Mouse (Mus musculus) myocyte (in vitro differentiated cells): ENCODE results near the gene Dctpp1. TPM values are rescaled to one million over a fixed set of nuclear protein-coding genes. Genes with fewer than 3 reads are reported as not detected.

Source experiments
- H3K27me3 ChIP-seq: one replicate; pipeline ENCODE4 v1.6.1; 2011; ENCODE audit not compliant: control insufficient read depth, insufficient read depth, insufficient read length
- H3K36me3 ChIP-seq: one replicate; pipeline ENCODE4 v1.6.1; 2011; ENCODE audit not compliant: control insufficient read depth, insufficient read depth
- H3K4me2 ChIP-seq: one replicate; pipeline ENCODE4 v1.6.1; 2011; ENCODE audit warnings: low read depth, control low read depth
- H3K4me3 ChIP-seq: one replicate; pipeline ENCODE4 v1.5.1; 2011; ENCODE audit warnings: mild to moderate bottlenecking, control low read depth, moderate library complexity
- H3K79me2 ChIP-seq: one replicate; pipeline ENCODE4 v1.6.1; 2011; ENCODE audit not compliant: control insufficient read depth, insufficient read depth
- H3ac ChIP-seq: one replicate; pipeline ENCODE4 v1.6.1; 2011; ENCODE audit not compliant: control insufficient read depth, insufficient read length
- CEBPB ChIP-seq: IDR thresholded peaks from 2 replicates; pipeline ENCODE4 v1.6.1; 2011; ENCODE audit warnings: mild to moderate bottlenecking, moderate library complexity; ENCODE audit not compliant: poor library complexity, insufficient read depth, severe bottlenecking
- E2F4 ChIP-seq: IDR thresholded peaks from one replicate; pipeline ENCODE4 v1.6.1; 2011; ENCODE audit warnings: mild to moderate bottlenecking, control low read depth, moderate library complexity; ENCODE audit not compliant: insufficient read depth
- MAX ChIP-seq: IDR thresholded peaks from one replicate; pipeline ENCODE4 v1.6.1; 2011; ENCODE audit warnings: low read depth, mild to moderate bottlenecking, control low read depth
- MYOD1 ChIP-seq, 3 experiments: IDR thresholded peaks; one replicate each; pipeline ENCODE4 v1.6.1; 2011; ENCODE audit warnings: control low read depth in 2 of 3, low read depth in 2 of 3, mild to moderate bottlenecking in 2 of 3, moderate library complexity in 1 of 3; ENCODE audit not compliant: insufficient read length in 2 of 3, control insufficient read depth in 1 of 3
- MYOG ChIP-seq, 3 experiments: IDR thresholded peaks; one replicate each; pipeline ENCODE4 v1.6.1; 2011; ENCODE audit warnings: control low read depth in 2 of 3, low read depth in 2 of 3, mild to moderate bottlenecking in 2 of 3; ENCODE audit not compliant: insufficient read length in 2 of 3, control insufficient read depth in 1 of 3, insufficient read depth in 1 of 3
- POLR2A ChIP-seq: IDR thresholded peaks from one replicate; pipeline ENCODE4 v1.6.1; 2011; ENCODE audit warnings: low read depth, mild to moderate bottlenecking, control low read depth, moderate library complexity; ENCODE audit not compliant: insufficient read length
- POLR2AphosphoS2 ChIP-seq: IDR thresholded peaks from one replicate; pipeline ENCODE4 v1.6.1; 2011; ENCODE audit warnings: low read depth, control low read depth; ENCODE audit not compliant: insufficient read length
- REST ChIP-seq: IDR thresholded peaks from one replicate; pipeline ENCODE4 v1.6.1; 2011; ENCODE audit warnings: mild to moderate bottlenecking, control low read depth, moderate library complexity; ENCODE audit not compliant: insufficient read depth, insufficient read length
- SRF ChIP-seq: IDR thresholded peaks from one replicate; pipeline ENCODE4 v1.6.1; 2011; ENCODE audit warnings: low read depth; ENCODE audit not compliant: control insufficient read depth, insufficient read length
- TCF12 ChIP-seq: IDR thresholded peaks from one replicate; pipeline ENCODE4 v1.6.1; 2011; ENCODE audit warnings: mild to moderate bottlenecking, control low read depth; ENCODE audit not compliant: poor library complexity, insufficient read depth, severe bottlenecking
- TCF3 ChIP-seq: IDR thresholded peaks from one replicate; pipeline ENCODE4 v1.6.1; 2011; ENCODE audit warnings: low read depth, control low read depth; ENCODE audit not compliant: insufficient read length
- polyA plus RNA-seq: library from polyadenylated mRNA; unstranded; fragments of >200 nt; fragmentation: generic; extraction: Trizol; gene quantifications from one replicate; pipeline ENCODE4 v1.2.1, GENCODE M21; 2012; ENCODE audit warnings: missing spikeins

The Dctpp1 gene
- polyA plus RNA-seq, 1 experiment, result 76.9 TPM

GRCm38 (mm10) chr7:127217901-127218642 lies 42.4 kb downstream of the Dctpp1 start:
- Histone ChIP-seq H3ac (no peak overlapping the region), H3K4me3 (no peak overlapping the region), H3K36me3 (no peaks in the 10 kb centered on the region), H3K27me3 (no peaks in the 10 kb centered on the region), H3K4me2 (no peak overlapping the region), H3K79me2 (no peaks in the 10 kb centered on the region)
- no peak for TF ChIP-seq TCF12
- TF ChIP-seq REST, result no peak
- no peak for TF ChIP-seq E2F4
- TF ChIP-seq POLR2AphosphoS2, result no peak
- TF ChIP-seq CEBPB, result no peak
- TF ChIP-seq MYOD1 (IDR thresholded peaks at IDR 0.05; ENCODE audit: control insufficient read depth in 1 of 3, insufficient read length in 2 of 3, low read depth in 2 of 3), result peak in 2 of 3 experiments; percentile 10 to 30
- TF ChIP-seq TCF3, result no peak
- TF ChIP-seq MYOG (IDR thresholded peaks at IDR 0.05; ENCODE audit: control insufficient read depth in 1 of 3, insufficient read depth in 1 of 3, insufficient read length in 2 of 3, low read depth in 2 of 3), result peak in 1 of 3 experiments; percentile 11

DNA sequence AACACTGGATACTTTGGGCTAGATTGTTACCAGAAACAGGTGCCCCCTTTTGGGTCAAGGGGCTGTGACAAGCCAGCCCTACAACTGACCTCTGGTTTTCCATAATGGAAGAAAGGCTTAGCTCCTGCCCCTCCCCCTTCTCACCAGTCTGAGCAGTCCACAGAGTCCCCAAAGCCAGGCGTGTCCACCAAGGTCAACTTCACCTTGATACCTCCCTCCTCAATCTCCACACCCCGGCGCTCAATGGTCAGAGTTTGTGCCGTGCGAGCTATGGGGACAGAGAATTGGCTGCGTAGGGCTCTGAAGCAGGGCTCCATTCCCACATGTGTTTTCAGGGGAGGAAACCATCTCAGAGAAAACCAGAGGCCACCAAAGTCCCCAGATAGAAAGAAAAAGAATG lies 43.0 kb downstream of the Dctpp1 start:
- TF ChIP-seq MYOG (IDR thresholded peaks at IDR 0.05; ENCODE audit: control insufficient read depth in 1 of 3, insufficient read depth in 1 of 3, insufficient read length in 2 of 3, low read depth in 2 of 3) (no peak), MYOD1 (IDR thresholded peaks at IDR 0.05; ENCODE audit: control insufficient read depth in 1 of 3, insufficient read length in 2 of 3, low read depth in 2 of 3) (no peak), TCF12 (no peak), CEBPB (no peak), TCF3 (no peak), MAX (no peak), POLR2A (no peak), REST (no peak), SRF (no peak)
- H3K27me3 ChIP-seq, result no peaks in the 10 kb centered on the region

DNA sequence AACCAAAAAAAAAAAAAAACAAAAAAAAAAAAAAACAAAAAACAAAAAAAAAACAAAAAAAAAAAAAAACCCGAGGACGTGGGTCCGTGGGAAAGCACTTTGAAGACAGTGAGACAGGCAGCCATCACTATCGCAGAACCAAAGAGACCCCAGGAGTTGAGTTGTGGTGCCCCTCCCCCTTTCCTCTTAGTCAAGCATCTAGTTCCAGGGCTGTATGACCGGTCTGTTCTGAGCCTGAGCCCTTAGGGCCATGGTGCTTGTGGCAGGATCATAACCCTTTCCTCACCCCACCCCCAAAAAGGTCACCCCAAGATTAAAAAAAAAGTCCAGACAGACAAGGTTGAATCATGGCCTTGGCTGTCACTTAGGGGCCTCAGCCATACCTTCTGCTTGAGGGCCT lies 44.2 kb downstream of the Dctpp1 start:
- H3K27me3 ChIP-seq, result no peaks in the 10 kb centered on the region
- H3ac ChIP-seq, result no peak overlapping the region
- peaks cover 8% of the 10 kb centered on the region for H3K79me2 ChIP-seq
- no peak overlapping the region for H3K4me2 ChIP-seq
- H3K4me3 ChIP-seq, result no peak overlapping the region
- TF ChIP-seq TCF12 (no peak), POLR2AphosphoS2 (peak; percentile 15), CEBPB (no peak)
- H3K36me3 ChIP-seq, result no peaks in the 10 kb centered on the region

More for the DNA sequence above, 43.0 kb downstream of the Dctpp1 start:
- Histone ChIP-seq H3K79me2 (no peaks in the 10 kb centered on the region), H3K4me3 (no peak overlapping the region), H3K36me3 (no peaks in the 10 kb centered on the region), H3K4me2 (no peak overlapping the region), H3ac (no peak overlapping the region)

- H3K27me3 ChIP-seq, result no peaks in the 10 kb centered on the region
- peaks cover 8% of the 10 kb centered on the region for H3K79me2 ChIP-seq
- H3ac ChIP-seq, result no peak overlapping the region
- H3K4me2 ChIP-seq, result peak overlapping the region; percentile 33
- H3K36me3 ChIP-seq, result no peaks in the 10 kb centered on the region
- H3K4me3 ChIP-seq, result peak overlapping the region; percentile 60
- TF ChIP-seq REST (no peak), CEBPB (no peak), POLR2AphosphoS2 (peak; percentile 95), POLR2A (peak; percentile 63)
Observed at GRCm38 (mm10) chr7:127214981-127215871, 45.3 kb downstream of the Dctpp1 start.

DNA sequence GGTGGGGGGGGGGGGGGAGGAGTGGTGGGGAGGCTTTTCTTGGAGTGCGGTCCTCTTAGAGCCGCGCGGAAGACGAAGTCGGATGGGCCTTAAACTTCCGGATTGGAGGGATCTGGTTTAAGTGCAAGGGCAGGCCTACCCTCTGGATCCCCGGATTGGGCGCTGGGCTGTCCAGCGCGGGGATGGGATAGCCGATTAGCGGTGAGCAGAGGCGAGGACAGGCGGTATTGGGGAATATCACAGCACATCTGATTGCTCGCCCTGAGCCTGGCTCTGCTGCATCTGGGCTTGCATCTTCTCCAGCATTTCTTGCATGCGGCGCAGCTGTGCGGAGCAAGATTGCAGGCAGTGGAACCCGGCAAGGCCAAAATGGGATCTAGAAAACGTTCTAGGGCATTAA lies 46.0 kb downstream of the Dctpp1 start:
- Histone ChIP-seq H3K36me3 (no peaks in the 10 kb centered on the region), H3K79me2 (peaks cover 8% of the 10 kb centered on the region), H3K27me3 (no peaks in the 10 kb centered on the region), H3K4me2 (peak overlapping the region; percentile 33), H3ac (no peak overlapping the region), H3K4me3 (peak overlapping the region; percentile 60)
- TF ChIP-seq MYOD1 (IDR thresholded peaks at IDR 0.05; ENCODE audit: control insufficient read depth in 1 of 3, insufficient read length in 2 of 3, low read depth in 2 of 3) (no peak), MAX (no peak), POLR2AphosphoS2 (peak; percentile 50), E2F4 (no peak), POLR2A (peak; percentile 27), SRF (no peak), REST (no peak)
